Mouse (Mus musculus) kidney, adult 2 months (tissue): ENCODE results near the gene Dera. TPM values are rescaled to one million over a fixed set of nuclear protein-coding genes. Genes with fewer than 3 reads are reported as not detected.
"Not testable (repeated sequence)": the region's sequence is repeated elsewhere in the genome, so short reads cannot be mapped to it uniquely, and the experiment has no call there.

ENCODE experiments used
- DNase-seq: peaks from one replicate; pipeline ENCODE4 v3.0.0; 2021
- H3K27ac ChIP-seq: fragments of 200-500 bp; 2 replicates; pipeline ENCODE4 v1.5.1; 2012; ENCODE audit warnings: low read depth, low read length, control low read depth, inconsistent platforms; ENCODE audit not compliant: insufficient read depth
- H3K27me3 ChIP-seq: fragments of 200-500 bp; replicated peaks from 2 replicates; pipeline ENCODE4 v1.6.1; 2012; ENCODE audit warnings: mild to moderate bottlenecking, moderate library complexity, low read length, inconsistent platforms; ENCODE audit not compliant: control insufficient read depth, insufficient read depth
- H3K36me3 ChIP-seq: fragments of 200-500 bp; 2 replicates; pipeline ENCODE4 v1.6.1; 2012; ENCODE audit warnings: mild to moderate bottlenecking, moderate library complexity, low read length, inconsistent platforms; ENCODE audit not compliant: control insufficient read depth, insufficient read depth
- H3K4me1 ChIP-seq: fragments of 200-500 bp; 2 replicates; pipeline ENCODE4 v1.6.1; 2011; ENCODE audit warnings: low read length; ENCODE audit not compliant: control insufficient read depth, insufficient read depth
- H3K4me3 ChIP-seq: fragments of 200-500 bp; 2 replicates; pipeline ENCODE4 v1.5.1; 2011; ENCODE audit warnings: mild to moderate bottlenecking, low read depth, low read length, control low read depth; ENCODE audit not compliant: insufficient read depth
- CTCF ChIP-seq: fragments of 200-500 bp; conservative IDR thresholded peaks from 2 replicates; pipeline ENCODE4 v1.5.1; 2011; ENCODE audit warnings: low read depth, mild to moderate bottlenecking, control low read depth, low read length, moderate library complexity, mixed read lengths; ENCODE audit not compliant: insufficient read depth, insufficient read length
- POLR2A ChIP-seq: fragments of 200-500 bp; IDR thresholded peaks from one replicate; pipeline ENCODE4 v1.6.1; 2011; ENCODE audit warnings: low read depth, low read length, control low read depth
- WGBS: fragments of 180-500 bp; shearing (Covaris S2); methylation state at CpG from one replicate; pipeline ENCODE4 v1.1.7; 2018; 5-methylcytosine and 5-hydroxymethylcytosine counted together
- polyA plus RNA-seq: library from polyadenylated mRNA; depleted of rRNA; stranded (reverse); fragments of >200 nt; gene quantifications from 2 replicates; pipeline ENCODE4 v1.2.3, GENCODE M21; 2012; rRNA removed

Gene Dera
- polyA plus RNA-seq: 36.0 and 38.2 TPM in 2 replicates

DNA sequence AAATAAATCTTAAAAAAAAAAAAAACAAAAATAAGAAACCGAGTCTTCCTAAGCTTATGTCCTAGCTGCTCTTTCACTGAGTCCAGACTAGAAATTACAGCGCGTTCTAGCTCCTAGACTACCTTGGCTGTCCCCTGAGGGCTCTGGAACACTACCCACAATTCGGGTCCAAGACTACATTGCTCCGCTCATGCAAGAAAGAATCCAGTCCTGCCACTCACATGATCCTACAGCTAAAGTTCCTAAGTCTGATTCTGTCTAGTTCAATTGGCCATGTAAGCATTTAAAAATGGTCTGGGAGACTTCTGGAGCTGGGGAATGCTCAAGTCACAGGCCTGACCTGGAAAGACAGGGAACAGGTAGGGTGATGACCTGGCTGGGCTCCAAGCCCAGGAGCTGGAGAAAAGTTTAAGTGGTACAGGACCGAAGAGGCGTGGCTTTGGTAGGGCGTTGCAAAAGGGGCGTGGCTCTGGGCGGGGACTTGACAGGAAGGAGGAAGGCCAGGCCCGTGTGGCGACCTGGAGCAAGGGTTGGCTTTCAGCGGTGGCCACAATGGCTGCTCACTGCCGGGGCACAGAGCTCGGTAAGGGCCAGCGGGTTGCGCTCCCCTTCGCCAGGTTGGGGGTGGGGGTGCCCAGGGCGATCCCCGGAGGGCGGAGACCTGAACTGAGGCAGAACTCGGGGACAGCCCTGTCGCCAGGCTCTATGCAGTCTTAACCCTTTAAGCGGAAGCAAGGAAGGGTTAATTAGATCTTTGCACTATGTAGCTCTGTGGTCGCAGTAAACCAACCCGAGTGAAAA, at the start of gene Dera:
Dera (plus strand) TSS at position 491 of the 801 bp plus-strand sequence.
- Histone ChIP-seq H3K27ac (peak within 1 kb of the TSS; percentile 87), H3K4me1 (peaks cover 25% of the 10 kb centered on the region), H3K36me3 (no peaks in the 10 kb centered on the region), H3K4me3 (peak within 1 kb of the TSS; percentile 89), H3K27me3 (no peaks in the 10 kb centered on the region)
- peak; percentile 77 for TF ChIP-seq POLR2A
- TF ChIP-seq CTCF: no peak
- 7% methylated on average over 26 of the region's 26 CpGs for WGBS
- peak; percentile 96 for DNase-seq

DNA sequence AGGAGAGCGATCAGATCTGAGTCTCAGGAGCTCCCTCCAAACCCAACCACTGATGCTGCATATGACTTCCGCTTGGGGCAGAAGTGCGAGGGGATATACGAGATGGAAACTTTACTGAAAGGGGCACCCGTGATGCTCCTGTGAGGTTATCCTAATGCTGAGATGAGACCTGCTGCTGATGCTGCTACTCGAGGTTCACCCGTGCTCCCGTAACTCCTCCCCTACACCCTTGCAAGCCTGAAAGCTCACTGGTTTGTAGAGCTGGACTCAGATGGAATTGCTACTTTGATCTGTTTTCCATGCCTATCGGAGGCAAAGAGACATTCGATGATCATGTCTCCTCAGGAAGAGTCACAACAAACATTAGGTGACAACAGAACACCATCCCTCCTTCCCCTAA, 48.1 kb upstream of the Dera start:
- WGBS: 93% methylated on average over 10 of the region's 10 CpGs

DNA sequence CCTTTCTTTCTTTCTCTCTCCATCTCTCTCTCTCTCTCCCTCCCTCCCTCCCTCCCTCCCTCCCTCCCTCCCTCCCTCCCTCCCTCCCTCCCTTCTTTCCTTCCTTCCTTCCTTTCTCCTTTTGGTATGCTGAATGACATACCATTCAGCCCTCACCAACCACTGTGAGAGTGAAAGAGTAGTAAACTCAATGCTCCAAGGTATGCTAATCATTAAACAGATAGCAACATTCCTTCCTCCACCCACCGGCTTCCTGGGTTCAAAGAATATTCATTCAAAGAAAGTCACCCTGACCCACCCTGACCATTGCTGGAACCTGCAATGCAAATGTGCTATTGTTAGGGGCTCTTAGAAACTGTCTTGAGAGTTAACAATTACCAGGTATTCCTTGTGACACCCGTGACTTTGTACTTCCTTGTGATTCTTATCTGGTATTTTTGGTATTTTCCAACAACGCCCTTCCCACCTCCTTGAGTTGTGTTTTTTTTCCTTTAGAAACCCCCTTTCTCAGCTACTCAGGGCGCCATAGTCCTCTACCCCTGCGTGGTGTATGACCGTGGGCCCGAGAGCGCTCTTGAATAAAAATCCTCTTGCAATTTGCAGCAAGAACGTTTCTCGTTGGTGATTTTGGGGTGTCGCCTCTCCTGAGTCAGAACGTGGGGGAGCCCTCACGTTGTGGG, 45.5 kb upstream of the Dera start:
- 80% methylated on average over 13 of the region's 13 CpGs for WGBS
- H3K27ac ChIP-seq, H3K27me3 ChIP-seq, H3K4me3 ChIP-seq, H3K4me1 ChIP-seq, H3K36me3 ChIP-seq: not testable (repeated sequence)
- peak; percentile 7 for DNase-seq

More for the DNA sequence above, 48.1 kb upstream of the Dera start:
- Histone ChIP-seq H3K4me3 (no peak overlapping the region), H3K4me1 (no peaks in the 10 kb centered on the region), H3K36me3 (no peaks in the 10 kb centered on the region), H3K27ac (no peak overlapping the region), H3K27me3 (no peaks in the 10 kb centered on the region)
- DNase-seq: no peak
- TF ChIP-seq POLR2A (no peak), CTCF (no peak)

DNA sequence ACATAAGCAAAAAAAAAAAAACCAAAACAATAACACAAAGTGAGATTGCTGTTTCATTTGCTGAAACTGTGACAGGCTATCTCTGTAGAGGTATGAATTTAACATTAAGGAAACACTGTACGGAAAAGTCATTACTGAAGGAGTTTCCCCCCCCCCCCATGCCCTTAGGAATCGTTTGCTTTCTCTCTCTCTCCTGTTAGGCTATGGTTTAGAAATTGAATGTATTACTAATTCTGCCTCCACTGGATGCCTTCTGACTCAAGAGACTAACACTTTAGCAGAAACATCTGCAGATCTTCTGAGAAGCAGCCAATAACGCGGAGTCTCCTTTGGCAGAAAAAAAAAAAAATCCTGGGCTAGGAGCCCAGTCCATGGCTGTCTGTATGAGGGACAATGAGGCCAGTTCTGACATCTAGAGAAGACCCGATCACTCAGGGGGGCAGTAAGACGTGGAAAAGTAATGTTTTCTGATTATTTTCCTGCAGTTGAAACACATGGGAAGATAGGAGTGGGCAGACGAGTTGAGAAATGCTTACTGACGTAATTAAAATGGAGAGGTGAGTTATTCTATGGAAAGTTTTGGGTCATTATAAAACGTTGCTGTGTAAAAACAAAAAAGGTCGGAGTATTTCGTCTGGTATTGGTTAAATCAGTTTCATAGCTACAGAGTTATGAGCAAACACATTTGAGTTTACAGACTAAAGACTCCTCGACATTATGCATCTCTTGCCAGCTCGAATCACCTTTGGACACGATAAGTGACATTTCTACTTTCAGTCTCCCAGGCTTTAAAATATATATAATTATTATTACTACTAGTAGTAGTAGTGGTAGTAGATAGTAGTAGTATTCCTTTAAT, 43.9 kb upstream of the Dera start:
- no peaks in the 10 kb centered on the region for H3K27me3 ChIP-seq
- DNase-seq: no peak
- H3K36me3 ChIP-seq: no peaks in the 10 kb centered on the region
- H3K4me1 ChIP-seq: no peaks in the 10 kb centered on the region
- no peak for TF ChIP-seq CTCF
- no peak for TF ChIP-seq POLR2A
- no peak overlapping the region for H3K4me3 ChIP-seq
- no peak overlapping the region for H3K27ac ChIP-seq
- WGBS: 73% methylated on average over 14 of the region's 14 CpGs

DNA sequence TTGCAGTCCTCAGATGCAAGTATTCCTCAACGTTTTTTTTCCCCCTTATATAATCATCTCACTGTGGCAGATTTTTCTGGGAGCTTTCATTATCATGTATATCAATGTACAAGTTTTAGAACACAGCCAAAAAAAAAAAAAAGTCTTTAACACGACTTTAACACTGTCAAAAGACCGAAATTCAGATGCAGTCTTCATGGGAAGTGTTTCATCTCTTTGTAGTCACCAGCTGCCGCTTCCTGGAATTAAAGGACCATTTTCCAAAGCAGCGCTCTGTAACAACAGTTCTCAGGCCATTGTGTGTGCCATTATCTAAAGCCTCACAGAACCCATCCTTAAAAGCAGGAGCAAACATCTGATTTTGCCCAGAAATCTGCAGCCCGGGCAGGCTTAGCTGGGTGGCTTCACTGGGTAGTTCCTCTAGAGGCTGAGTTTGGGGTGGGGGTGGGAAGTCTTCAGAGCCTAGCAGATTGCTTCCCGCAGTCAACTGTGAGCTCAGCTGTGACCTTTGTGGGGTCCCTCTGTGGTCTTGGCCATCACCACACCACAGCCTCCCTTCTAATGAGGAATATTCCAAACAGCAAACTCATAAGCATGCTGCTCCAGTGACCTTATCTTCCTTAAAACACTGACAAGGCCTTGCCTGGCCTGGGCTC, 41.6 kb upstream of the Dera start:
- Histone ChIP-seq H3K27ac (no peak overlapping the region), H3K27me3 (no peaks in the 10 kb centered on the region), H3K36me3 (no peaks in the 10 kb centered on the region), H3K4me1 (no peaks in the 10 kb centered on the region), H3K4me3 (no peak overlapping the region)
- TF ChIP-seq POLR2A: no peak
- no peak for TF ChIP-seq CTCF
- DNase-seq: no peak
- 75% methylated on average over 7 of the region's 7 CpGs for WGBS

DNA sequence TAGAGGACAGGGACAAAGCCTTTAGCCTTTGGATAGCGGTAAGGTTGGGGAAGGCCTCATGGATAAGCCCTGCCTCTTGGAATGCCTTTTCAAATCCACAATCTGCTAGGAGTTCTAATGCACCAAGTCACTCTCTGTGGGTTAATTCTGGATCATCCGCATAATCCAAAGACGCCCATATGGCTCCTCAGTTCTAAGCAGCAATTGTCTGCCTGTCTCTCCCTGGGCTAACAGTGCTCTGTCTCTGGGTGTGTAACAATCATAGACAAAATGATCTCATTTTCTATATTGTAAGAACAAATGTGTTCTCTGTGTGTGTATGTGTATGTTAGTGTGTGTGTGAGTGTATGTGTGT, 41.1 kb upstream of the Dera start:
- no peak for DNase-seq
- TF ChIP-seq POLR2A: no peak
- no peak for TF ChIP-seq CTCF
- no peaks in the 10 kb centered on the region for H3K4me1 ChIP-seq
- WGBS: 95% methylated on average over 3 of the region's 3 CpGs
- H3K27me3 ChIP-seq: no peaks in the 10 kb centered on the region
- H3K27ac ChIP-seq: no peak overlapping the region
- no peak overlapping the region for H3K4me3 ChIP-seq
- no peaks in the 10 kb centered on the region for H3K36me3 ChIP-seq
